10 mouse cellular contexts compared by ENCODE assay signal in the genomic region with DNA sequence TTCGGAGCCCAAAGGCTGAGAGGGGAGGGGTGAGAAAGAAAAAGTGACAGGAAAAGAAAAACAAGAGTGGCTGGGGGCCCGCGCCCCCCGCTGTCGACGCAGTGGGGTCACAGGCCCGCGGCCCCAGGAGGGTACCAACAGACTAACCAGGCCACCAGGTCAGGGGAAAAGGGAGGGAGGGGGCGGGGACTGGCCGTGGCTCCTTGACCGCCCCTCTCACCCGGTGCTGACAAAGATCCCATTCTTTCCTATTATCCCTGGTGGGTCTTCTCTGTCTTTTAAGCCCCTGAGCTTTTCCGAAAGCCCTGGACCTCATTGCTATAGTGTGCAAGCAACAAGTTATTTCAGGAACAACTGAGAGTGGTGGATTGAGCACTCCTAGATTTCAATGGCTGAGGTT. TPM values are rescaled to one million over a fixed set of nuclear protein-coding genes. Genes with fewer than 3 reads are reported as not detected.
DNase-seq lines count a peak whose midpoint lies in the region; ATAC-seq lines count a peak whose summit lies in the region.
"Had no signal": no experiment of that assay in that cellular context is flagged by ENCODE, and none has a peak within 500 bp of the region (broad histone marks: within the 10 kb centered on the region; RNA-seq: fewer than 3 reads in every experiment).

No protein-coding gene starts in this region.

- H3K4me1 ChIP-seq in heart, embryonic 16.5 days (ENCODE audit: control insufficient read depth, insufficient read depth, low read length), result no peaks in the 10 kb centered on the region
- no peaks in the 10 kb centered on the region for H3K4me1 ChIP-seq in hindbrain, embryonic 12.5 days
- no peaks in the 10 kb centered on the region; the same call in 1 of the 2 replicates for H3K4me1 ChIP-seq in midbrain, embryonic 11.5 days (ENCODE audit: control insufficient read depth, insufficient read depth, low read length)

- WGBS in heart, embryonic 16.5 days, result 15% methylated on average over 12 of the region's 13 CpGs
- 30% methylated on average over 13 of the region's 13 CpGs for WGBS in hindbrain, embryonic 12.5 days
- WGBS in midbrain, embryonic 11.5 days, result 17% methylated on average over 13 of the region's 13 CpGs

- H3K9ac ChIP-seq in heart, embryonic 16.5 days (ENCODE audit: low read length), result no peak overlapping the region
- peak overlapping the region; percentile 43; the same call in 1 of the 2 replicates for H3K9ac ChIP-seq in hindbrain, embryonic 12.5 days
- H3K9ac ChIP-seq in midbrain, embryonic 11.5 days (ENCODE audit: low read length), result peak overlapping the region; percentile 38; the same call in 1 of the 2 replicates

- H3K36me3 ChIP-seq in heart, embryonic 16.5 days (ENCODE audit: control insufficient read depth, insufficient read depth), result no peaks in the 10 kb centered on the region
- no peaks in the 10 kb centered on the region for H3K36me3 ChIP-seq in hindbrain, embryonic 12.5 days
- H3K36me3 ChIP-seq in midbrain, embryonic 11.5 days (ENCODE audit: control insufficient read depth, insufficient read depth, low read length), result no peaks in the 10 kb centered on the region

- H3K4me2 ChIP-seq in heart, embryonic 16.5 days (ENCODE audit: low read depth, low read length), result peak overlapping the region; percentile 83
- H3K4me2 ChIP-seq in hindbrain, embryonic 12.5 days (replicated peaks), result peak overlapping the region; percentile 68
- peak overlapping the region; percentile 52 for H3K4me2 ChIP-seq in midbrain, embryonic 11.5 days

- DNase-seq in heart, postnatal 4 days, result no peak
- DNase-seq in ZHBTc4 (ENCODE audit: low read depth, low spot score), result peak; percentile 2
- peak; percentile 92 for DNase-seq in midbrain, embryonic 11.5 days (ENCODE audit: low spot score, missing footprints)
- DNase-seq in gastrocnemius, postnatal 25 days, result no peak
- no peak for DNase-seq in thymus, postnatal 4 days
- no peak for DNase-seq in left cerebral cortex, adult 18-20 months (ENCODE audit: low spot score in 2 of 2)

- H3K4me3 ChIP-seq in heart, embryonic 16.5 days (ENCODE audit: low read length), result peak overlapping the region; percentile 58
- H3K4me3 ChIP-seq in hindbrain, embryonic 12.5 days, result peak overlapping the region; percentile 40
- peak overlapping the region; percentile 36 for H3K4me3 ChIP-seq in midbrain, embryonic 11.5 days (ENCODE audit: low read depth, low read length)

- no peak overlapping the region for H3K27ac ChIP-seq in heart, embryonic 16.5 days (ENCODE audit: low read length)
- H3K27ac ChIP-seq in hindbrain, embryonic 12.5 days, result no peak overlapping the region
- H3K27ac ChIP-seq in midbrain, embryonic 11.5 days (ENCODE audit: low read depth, low read length), result peak overlapping the region; percentile 51; the same call in 1 of the 2 replicates

- H3K9me3 ChIP-seq in heart, embryonic 16.5 days (replicated peaks; ENCODE audit: control insufficient read depth, low read length), result no peaks in the 10 kb centered on the region
- H3K9me3 ChIP-seq in hindbrain, embryonic 12.5 days (replicated peaks), result no peaks in the 10 kb centered on the region
- H3K9me3 ChIP-seq in midbrain, embryonic 11.5 days (ENCODE audit: control insufficient read depth, low read length), result no peaks in the 10 kb centered on the region

- ATAC-seq in heart, embryonic 16.5 days (replicated peaks; ENCODE audit: extremely low read depth, insufficient read depth, low FRiP score), result 0 out of 2 replicates have a peak, but pooled peaks have one; percentile 28
- peak; percentile 80 for ATAC-seq in hindbrain, embryonic 12.5 days (ENCODE audit: low FRiP score)
- peak; percentile 84 for ATAC-seq in midbrain, embryonic 11.5 days (ENCODE audit: low FRiP score)

- 0 out of 2 replicates have a peak, but pooled peaks cover 3% of the 10 kb centered on the region for H3K27me3 ChIP-seq in heart, embryonic 16.5 days (ENCODE audit: control insufficient read depth, insufficient read depth, low read length)
- peaks cover 28% of the 10 kb centered on the region for H3K27me3 ChIP-seq in hindbrain, embryonic 12.5 days
- no peaks in the 10 kb centered on the region; the same call in 1 of the 2 replicates for H3K27me3 ChIP-seq in midbrain, embryonic 11.5 days (ENCODE audit: control insufficient read depth, insufficient read depth, low read length)

RNA-seq across cellular contexts. Expression of gene Fndc3c1, which starts 0.5 kb away (rescaled TPM):
- polyA plus RNA-seq in heart, embryonic 16.5 days (2015; fragmentation: Nextera tagmentation; extraction: Ambion mirVana), result 0.66 and 1.2 TPM in 2 replicates
- total RNA-seq in heart, postnatal 4 days (2021), result under 1 TPM; 0.31 to 0.99 TPM
- polyA plus RNA-seq in hindbrain, embryonic 12.5 days (2016; fragmentation: Nextera tagmentation; extraction: Ambion mirVana), result 10.0 and 10.4 TPM in 2 replicates
- polyA plus RNA-seq in midbrain, embryonic 11.5 days (2014; fragmentation: Nextera tagmentation; extraction: Ambion mirVana), result 39.0 and 44.9 TPM in 2 replicates
- total RNA-seq in gastrocnemius, postnatal 25 days (2021), result 1 to 10 TPM; 1.7 to 1.8 TPM
- not detected for total RNA-seq in left cerebral cortex, adult 18-20 months (2021)
- total RNA-seq: hematopoietic stem cell, adult 5-6 weeks; monocyte, adult 5-6 weeks had no signal

Comparison
In these comparisons a context has a peak if more than half of its experiments do, and no peak if none do; other contexts are left out.
1. ATAC-seq: peak in every context shown above with its lines; median percentile 84 in midbrain, embryonic 11.5 days; 80 in hindbrain, embryonic 12.5 days; 28 in heart, embryonic 16.5 days.
2. DNase-seq: peak in ZHBTc4 (single experiment) and midbrain, embryonic 11.5 days (single experiment); none in heart, postnatal 4 days (single experiment), gastrocnemius, postnatal 25 days (single experiment), thymus, postnatal 4 days (single experiment) and left cerebral cortex, adult 18-20 months (0 of 2).
3. Peak in every context shown above with its lines, with median percentiles within 50 percentile points of each other: H3K4me2 ChIP-seq and H3K4me3 ChIP-seq.